Mouse (Mus musculus) cerebellum, postnatal 36 days (tissue): ENCODE data around the gene Ccr7.

Experiments
- DNase-seq, 2 experiments: peaks; one replicate each; pipeline ENCODE4 v3.0.0; 2021 to 2022; ENCODE audit warnings: mixed read lengths in 2 of 2

Ccr7 gene

GRCm38 (mm10) chr11:99154987-99155641 lies at the start of gene Ccr7:
Ccr7 (minus strand) TSS chr11:99155077.
- DNase-seq = no peak

GRCm38 (mm10) chr11:99189154-99189582 lies 34.3 kb upstream of the Ccr7 start:
- peak; percentile 65 to 70 for DNase-seq

- no peak for DNase-seq
Observed at GRCm38 (mm10) chr11:99187348-99187747, 32.5 kb upstream of the Ccr7 start.

- DNase-seq = no peak
Observed at GRCm38 (mm10) chr11:99186836-99187235, 32.0 kb upstream of the Ccr7 start.

GRCm38 (mm10) chr11:99182575-99182974 lies 27.7 kb upstream of the Ccr7 start:
- DNase-seq = no peak

- DNase-seq = no peak
Observed at GRCm38 (mm10) chr11:99180071-99180470, 25.2 kb upstream of the Ccr7 start.

GRCm38 (mm10) chr11:99177925-99178198 lies 23.0 kb upstream of the Ccr7 start:
- no peak for DNase-seq

GRCm38 (mm10) chr11:99177054-99177924 lies 22.4 kb upstream of the Ccr7 start:
- DNase-seq = no peak

- DNase-seq = no peak
Observed at GRCm38 (mm10) chr11:99172002-99172401, 17.1 kb upstream of the Ccr7 start.

- DNase-seq = no peak
Observed at GRCm38 (mm10) chr11:99171442-99171841, 16.6 kb upstream of the Ccr7 start.

- no peak for DNase-seq
Observed at GRCm38 (mm10) chr11:99170547-99171267, 15.8 kb upstream of the Ccr7 start.

- DNase-seq = no peak
Observed at GRCm38 (mm10) chr11:99170005-99170404, 15.1 kb upstream of the Ccr7 start.

- no peak for DNase-seq
Observed at GRCm38 (mm10) chr11:99169438-99169837, 14.6 kb upstream of the Ccr7 start.

- no peak for DNase-seq
Observed at GRCm38 (mm10) chr11:99168030-99168474, 13.2 kb upstream of the Ccr7 start.

- DNase-seq = no peak
Observed at GRCm38 (mm10) chr11:99167576-99167975, 12.7 kb upstream of the Ccr7 start.

GRCm38 (mm10) chr11:99166241-99166640 lies 11.4 kb upstream of the Ccr7 start:
- DNase-seq = no peak

GRCm38 (mm10) chr11:99165031-99165752 lies 10.3 kb upstream of the Ccr7 start:
- no peak for DNase-seq

- no peak for DNase-seq
Observed at GRCm38 (mm10) chr11:99162972-99163686, 8.3 kb upstream of the Ccr7 start.

GRCm38 (mm10) chr11:99161648-99162047 lies 6.8 kb upstream of the Ccr7 start:
- no peak for DNase-seq

- DNase-seq = no peak
Observed at GRCm38 (mm10) chr11:99160228-99160627, 5.4 kb upstream of the Ccr7 start.

GRCm38 (mm10) chr11:99155817-99156216 lies 940 bp upstream of the Ccr7 start:
- no peak for DNase-seq
